In genomic region chr2:29751497-29751896, GRCm38 (mm10) we compare ENCODE assay signal across 7 mouse cellular contexts. TPM values are rescaled to one million over a fixed set of nuclear protein-coding genes. Genes with fewer than 3 reads are reported as not detected.
DNase-seq lines count a peak whose midpoint lies in the region; ATAC-seq lines count a peak whose summit lies in the region.

Gm13420 (minus strand) TSS chr2:29751685.

- DNase-seq in midbrain, embryonic 14.5 days, result no peak
- no peak for DNase-seq in thymus, postnatal 0 days (ENCODE audit: low spot score)
- DNase-seq in cerebellum, postnatal 36 days, result no peak
- no peak for DNase-seq in thymus, postnatal 25 days

- 4% methylated on average over 28 of the region's 28 CpGs for WGBS in embryonic facial prominence, embryonic 13.5 days
- WGBS in hindbrain, embryonic 12.5 days, result 5% methylated on average over 28 of the region's 28 CpGs
- 6% methylated on average over 28 of the region's 28 CpGs for WGBS in limb, embryonic 13.5 days
- 6% methylated on average over 28 of the region's 28 CpGs for WGBS in midbrain, embryonic 14.5 days

- H3K4me3 ChIP-seq in embryonic facial prominence, embryonic 13.5 days, result 0 out of 2 replicates have a peak within 1 kb of the TSS, but pooled peaks have one; percentile 9
- peak within 1 kb of the TSS; percentile 20; the same call in 1 of the 2 replicates for H3K4me3 ChIP-seq in hindbrain, embryonic 12.5 days
- H3K4me3 ChIP-seq in limb, embryonic 13.5 days, result peak within 1 kb of the TSS; percentile 21
- peak within 1 kb of the TSS; percentile 17; the same call in 1 of the 2 replicates for H3K4me3 ChIP-seq in midbrain, embryonic 14.5 days (replicated peaks; ENCODE audit: low read depth, low read length)

- H3K27me3 ChIP-seq in embryonic facial prominence, embryonic 13.5 days, result peaks cover 73% of the 10 kb centered on the region
- peaks cover 65% of the 10 kb centered on the region for H3K27me3 ChIP-seq in hindbrain, embryonic 12.5 days
- peaks cover 72% of the 10 kb centered on the region for H3K27me3 ChIP-seq in limb, embryonic 13.5 days
- peaks cover 36% of the 10 kb centered on the region for H3K27me3 ChIP-seq in midbrain, embryonic 14.5 days (ENCODE audit: control insufficient read depth, insufficient read depth, low read length)

- ATAC-seq in embryonic facial prominence, embryonic 13.5 days (ENCODE audit: insufficient number of reproducible peaks, insufficient read depth, low FRiP score, low TSS enrichment, low read depth), result no peak
- ATAC-seq in hindbrain, embryonic 12.5 days (ENCODE audit: low FRiP score), result no peak
- no peak; the same call in 1 of the 2 replicates for ATAC-seq in limb, embryonic 13.5 days (ENCODE audit: low FRiP score, low read depth)
- no peak for ATAC-seq in midbrain, embryonic 14.5 days (ENCODE audit: low FRiP score, low TSS enrichment)

- peak within 1 kb of the TSS; percentile 31 for H3K4me2 ChIP-seq in embryonic facial prominence, embryonic 13.5 days
- H3K4me2 ChIP-seq in hindbrain, embryonic 12.5 days (replicated peaks), result peak within 1 kb of the TSS; percentile 40
- H3K4me2 ChIP-seq in limb, embryonic 13.5 days (replicated peaks), result peak within 1 kb of the TSS; percentile 44
- peak within 1 kb of the TSS; percentile 36 for H3K4me2 ChIP-seq in midbrain, embryonic 14.5 days (ENCODE audit: low read length)

- H3K9ac ChIP-seq in embryonic facial prominence, embryonic 13.5 days, result 0 out of 2 replicates have a peak within 1 kb of the TSS, but pooled peaks have one; percentile 22
- H3K9ac ChIP-seq in hindbrain, embryonic 12.5 days, result no peak within 1 kb of the TSS; the same call in 1 of the 2 replicates
- H3K9ac ChIP-seq in limb, embryonic 13.5 days, result 0 out of 2 replicates have a peak within 1 kb of the TSS, but pooled peaks have one; percentile 19
- H3K9ac ChIP-seq in midbrain, embryonic 14.5 days (replicated peaks; ENCODE audit: low read length), result 0 out of 2 replicates have a peak within 1 kb of the TSS, but pooled peaks have one; percentile 16

- H3K27ac ChIP-seq in embryonic facial prominence, embryonic 13.5 days, result no peak within 1 kb of the TSS
- H3K27ac ChIP-seq in hindbrain, embryonic 12.5 days, result no peak within 1 kb of the TSS
- no peak within 1 kb of the TSS for H3K27ac ChIP-seq in limb, embryonic 13.5 days
- no peak within 1 kb of the TSS for H3K27ac ChIP-seq in midbrain, embryonic 14.5 days (replicated peaks; ENCODE audit: low read depth, low read length)

- H3K4me1 ChIP-seq in embryonic facial prominence, embryonic 13.5 days, result peaks cover 18% of the 10 kb centered on the region
- peaks cover 19% of the 10 kb centered on the region for H3K4me1 ChIP-seq in hindbrain, embryonic 12.5 days
- H3K4me1 ChIP-seq in limb, embryonic 13.5 days, result peaks cover 17% of the 10 kb centered on the region
- H3K4me1 ChIP-seq in midbrain, embryonic 14.5 days (ENCODE audit: control insufficient read depth, insufficient read depth, low read length), result peaks cover 11% of the 10 kb centered on the region; the same call in 1 of the 2 replicates

- no peaks in the 10 kb centered on the region; the same call in 1 of the 2 replicates for H3K9me3 ChIP-seq in embryonic facial prominence, embryonic 13.5 days
- H3K9me3 ChIP-seq in hindbrain, embryonic 12.5 days (replicated peaks), result no peaks in the 10 kb centered on the region
- H3K9me3 ChIP-seq in limb, embryonic 13.5 days, result no peaks in the 10 kb centered on the region
- H3K9me3 ChIP-seq in midbrain, embryonic 14.5 days (ENCODE audit: control insufficient read depth, low read length), result no peaks in the 10 kb centered on the region

- H3K36me3 ChIP-seq in embryonic facial prominence, embryonic 13.5 days, result no peaks in the 10 kb centered on the region
- H3K36me3 ChIP-seq in hindbrain, embryonic 12.5 days, result no peaks in the 10 kb centered on the region
- no peaks in the 10 kb centered on the region for H3K36me3 ChIP-seq in limb, embryonic 13.5 days
- H3K36me3 ChIP-seq in midbrain, embryonic 14.5 days (ENCODE audit: control insufficient read depth, insufficient read depth, low read length), result no peaks in the 10 kb centered on the region

RNA-seq across cellular contexts. Expression of gene Gm13420, which starts in this region (rescaled TPM):
- polyA plus RNA-seq in embryonic facial prominence, embryonic 13.5 days (2015; fragmentation: Nextera tagmentation; extraction: Ambion mirVana), result not detected in 2 replicates
- not detected in 2 replicates for polyA plus RNA-seq in hindbrain, embryonic 12.5 days (2016; fragmentation: Nextera tagmentation; extraction: Ambion mirVana)
- not detected in 2 replicates for polyA plus RNA-seq in limb, embryonic 13.5 days (2015; fragmentation: Nextera tagmentation; extraction: Ambion mirVana)
- not detected in 2 replicates for polyA plus RNA-seq in midbrain, embryonic 14.5 days (2014; fragmentation: Nextera tagmentation; extraction: Ambion mirVana)
- 0.19 TPM in 1 of 2 replicates, not detected in the other for polyA plus RNA-seq in thymus, postnatal 0 days (2015; fragmentation: Nextera tagmentation; extraction: Ambion mirVana)
